Mouse (Mus musculus) ovary, postnatal 10 days (tissue): ENCODE results near the gene Cd69.

Source experiments
- DNase-seq: peaks from one replicate; pipeline ENCODE4 v3.0.0; 2022; ENCODE audit warnings: low spot score

Cd69 gene

GRCm38 (mm10) chr6:129246992-129247391 lies 28.2 kb downstream of the Cd69 start:
- DNase-seq = no peak

GRCm38 (mm10) chr6:129245793-129246192 lies 29.4 kb downstream of the Cd69 start:
- DNase-seq = no peak

GRCm38 (mm10) chr6:129241907-129242306 lies 33.3 kb downstream of the Cd69 start:
- no peak for DNase-seq

- no peak for DNase-seq
Measured at GRCm38 (mm10) chr6:129241471-129241870, 33.8 kb downstream of the Cd69 start.

- no peak for DNase-seq
Measured at GRCm38 (mm10) chr6:129239564-129240248, 35.5 kb downstream of the Cd69 start.

- no peak for DNase-seq
Measured at GRCm38 (mm10) chr6:129238275-129239038, 36.8 kb downstream of the Cd69 start.

GRCm38 (mm10) chr6:129237350-129238274 lies 37.6 kb downstream of the Cd69 start:
- DNase-seq = no peak

- DNase-seq = no peak
Measured at GRCm38 (mm10) chr6:129236652-129237342, 38.4 kb downstream of the Cd69 start.

GRCm38 (mm10) chr6:129235855-129236461 lies 39.3 kb downstream of the Cd69 start:
- no peak for DNase-seq

GRCm38 (mm10) chr6:129234456-129235360 lies 40.5 kb downstream of the Cd69 start:
- no peak for DNase-seq

GRCm38 (mm10) chr6:129233955-129234369 lies 41.3 kb downstream of the Cd69 start:
- no peak for DNase-seq

- no peak for DNase-seq
Measured at GRCm38 (mm10) chr6:129233366-129233954, 41.8 kb downstream of the Cd69 start.

GRCm38 (mm10) chr6:129232842-129233205 lies 42.4 kb downstream of the Cd69 start:
- no peak for DNase-seq

GRCm38 (mm10) chr6:129232005-129232841 lies 43.0 kb downstream of the Cd69 start:
- no peak for DNase-seq

GRCm38 (mm10) chr6:129229774-129230578 lies 45.3 kb downstream of the Cd69 start:
- DNase-seq = no peak

GRCm38 (mm10) chr6:129228935-129229773 lies 46.1 kb downstream of the Cd69 start:
- DNase-seq = no peak

- DNase-seq = no peak
Measured at GRCm38 (mm10) chr6:129225078-129225477, 50.2 kb downstream of the Cd69 start.
